Mouse (Mus musculus) lung, postnatal 0 days (tissue): ENCODE measurements around the gene Slc4a1. TPM values are rescaled to one million over a fixed set of nuclear protein-coding genes. Genes with fewer than 3 reads are reported as not detected.

ENCODE experiments used
- ATAC-seq: fragments of 200-750 bp; cut with Nextera tagmentation; 2 replicates; pipeline ENCODE4 v1.8.0; 2017; ENCODE audit warnings: moderate library complexity
- DNase-seq: peaks from one replicate; pipeline ENCODE4 v3.0.0-alpha.2; 2016; ENCODE audit warnings: low spot score
- H3K27ac ChIP-seq: fragments of 300-500 bp; sonication (generic); 2 replicates; pipeline ENCODE4 v1.5.1; 2014; ENCODE audit warnings: antibody characterized with exemption, mild to moderate bottlenecking, low read length, mixed read lengths
- H3K27me3 ChIP-seq: fragments of 300-500 bp; sonication (generic); replicated peaks from 2 replicates; pipeline ENCODE4 v1.6.1; 2014; ENCODE audit warnings: low read length, mixed read lengths; ENCODE audit not compliant: insufficient read depth
- H3K36me3 ChIP-seq: fragments of 300-500 bp; sonication (generic); 2 replicates; pipeline ENCODE4 v1.6.1; 2014; ENCODE audit warnings: low read length, mixed read lengths; ENCODE audit not compliant: insufficient read depth
- H3K4me1 ChIP-seq: fragments of 300-500 bp; sonication (generic); 2 replicates; pipeline ENCODE4 v1.6.1; 2014; ENCODE audit warnings: antibody characterized with exemption, low read depth, low read length, mixed read lengths; ENCODE audit not compliant: insufficient read depth
- H3K4me2 ChIP-seq: fragments of 300-500 bp; sonication (generic); replicated peaks from 2 replicates; pipeline ENCODE4 v1.6.1; 2014; ENCODE audit warnings: low read depth, mild to moderate bottlenecking, low read length, moderate library complexity, mixed read lengths
- H3K4me3 ChIP-seq: fragments of 300-500 bp; sonication (generic); 2 replicates; pipeline ENCODE4 v1.5.1; 2014; ENCODE audit warnings: low read depth, low read length
- H3K9ac ChIP-seq: fragments of 300-500 bp; sonication (generic); replicated peaks from 2 replicates; pipeline ENCODE4 v1.6.1; 2014; ENCODE audit warnings: low read depth, mild to moderate bottlenecking
- H3K9me3 ChIP-seq: fragments of 300-500 bp; sonication (generic); 2 replicates; pipeline ENCODE4 v1.6.1; 2016; ENCODE audit warnings: low read length, mixed read lengths
- CTCF ChIP-seq: IDR thresholded peaks from 2 replicates; pipeline ENCODE4 v1.5.1; 2016; ENCODE audit warnings: antibody characterized with exemption, mild to moderate bottlenecking
- EP300 ChIP-seq: IDR thresholded peaks from 2 replicates; pipeline ENCODE4 v1.6.1; 2016; ENCODE audit warnings: antibody characterized with exemption, mild to moderate bottlenecking, control low read depth
- WGBS: fragments of 180-500 bp; shearing (Covaris S2); extraction: QIAGEN DNeasy Blood & Tissue Kit; methylation state at CpG from one replicate; pipeline ENCODE4 v1.1.7; 2014; 5-methylcytosine and 5-hydroxymethylcytosine counted together
- polyA plus RNA-seq: library from polyadenylated mRNA; unstranded; fragments of >200 nt; fragmentation: Nextera tagmentation; extraction: Ambion mirVana; gene quantifications from 2 replicates; pipeline ENCODE4 v1.2.1, GENCODE M21; 2015

Gene Slc4a1
- polyA plus RNA-seq, 1 experiment from 2014 or later = 9.8 TPM

- Histone ChIP-seq H3K9me3 (no peaks in the 10 kb centered on the region), H3K36me3 (no peaks in the 10 kb centered on the region), H3K4me2 (no peak overlapping the region), H3K9ac (no peak overlapping the region), H3K4me3 (no peak overlapping the region), H3K27ac (no peak overlapping the region), H3K4me1 (no peaks in the 10 kb centered on the region), H3K27me3 (no peaks in the 10 kb centered on the region)
- ATAC-seq (no peak), DNase-seq (no peak)
- 66% methylated on average over 7 of the region's 7 CpGs for WGBS
- TF ChIP-seq CTCF (no peak), EP300 (no peak)
Observed at GRCm38 (mm10) chr11:102327839-102328238, 38.2 kb downstream of the Slc4a1 start.

- H3K4me2 ChIP-seq = no peak overlapping the region
- no peak overlapping the region for H3K9ac ChIP-seq
- H3K4me3 ChIP-seq = no peak overlapping the region
- no peaks in the 10 kb centered on the region for H3K4me1 ChIP-seq
- WGBS = 38% methylated on average over 5 of the region's 5 CpGs
- no peak for DNase-seq
- ATAC-seq = no peak
- TF ChIP-seq CTCF = no peak
- no peak for TF ChIP-seq EP300
- no peaks in the 10 kb centered on the region for H3K36me3 ChIP-seq
- no peaks in the 10 kb centered on the region for H3K9me3 ChIP-seq
- no peaks in the 10 kb centered on the region for H3K27me3 ChIP-seq
- H3K27ac ChIP-seq = no peak overlapping the region
Observed at GRCm38 (mm10) chr11:102327250-102327649, 38.8 kb downstream of the Slc4a1 start.

- DNase-seq = peak; percentile 46
Observed at GRCm38 (mm10) chr11:102323516-102323915, 42.5 kb downstream of the Slc4a1 start.

GRCm38 (mm10) chr11:102321931-102322330 lies 44.1 kb downstream of the Slc4a1 start:
- ATAC-seq = no peak
- no peak overlapping the region for H3K4me2 ChIP-seq

More at GRCm38 (mm10) chr11:102323516-102323915, 42.5 kb downstream of the Slc4a1 start:
- TF ChIP-seq EP300 = 0 out of 2 replicates have a peak, but pooled peaks have one; percentile 21
- no peak for TF ChIP-seq CTCF
- H3K4me3 ChIP-seq = no peak overlapping the region
- no peaks in the 10 kb centered on the region for H3K36me3 ChIP-seq
- H3K4me2 ChIP-seq = no peak overlapping the region
- no peak for ATAC-seq
- H3K9me3 ChIP-seq = no peaks in the 10 kb centered on the region
- H3K27me3 ChIP-seq = no peaks in the 10 kb centered on the region
- no peak overlapping the region for H3K27ac ChIP-seq
- H3K9ac ChIP-seq = no peak overlapping the region
- 58% methylated on average over 1 of the region's 1 CpGs for whole genome bisulfite sequencing
- H3K4me1 ChIP-seq = 0 out of 2 replicates have a peak, but pooled peaks cover 3% of the 10 kb centered on the region

GRCm38 (mm10) chr11:102320686-102321005 lies 45.4 kb downstream of the Slc4a1 start:
- peak; percentile 94 for DNase-seq

More at GRCm38 (mm10) chr11:102321931-102322330, 44.1 kb downstream of the Slc4a1 start:
- TF ChIP-seq EP300 = no peak
- TF ChIP-seq CTCF = no peak
- Histone ChIP-seq H3K4me3 (no peak overlapping the region), H3K27me3 (no peaks in the 10 kb centered on the region), H3K36me3 (no peaks in the 10 kb centered on the region), H3K9ac (no peak overlapping the region), H3K27ac (no peak overlapping the region), H3K9me3 (no peaks in the 10 kb centered on the region), H3K4me1 (0 out of 2 replicates have a peak, but pooled peaks cover 3% of the 10 kb centered on the region)
- 75% methylated on average over 6 of the region's 6 CpGs for WGBS
- no peak for DNase-seq

GRCm38 (mm10) chr11:102319941-102320685 lies 45.9 kb downstream of the Slc4a1 start:
- Histone ChIP-seq H3K4me2 (peak overlapping the region; percentile 69), H3K9me3 (no peaks in the 10 kb centered on the region), H3K4me1 (peaks cover 3% of the 10 kb centered on the region; the same call in 1 of the 2 replicates), H3K4me3 (peak overlapping the region; percentile 99), H3K27ac (peak overlapping the region; percentile 99), H3K9ac (peak overlapping the region; percentile 98), H3K36me3 (no peaks in the 10 kb centered on the region), H3K27me3 (no peaks in the 10 kb centered on the region)
- WGBS = 1% methylated on average over 38 of the region's 38 CpGs
- TF ChIP-seq CTCF = no peak
- TF ChIP-seq EP300 = no peak
- DNase-seq = peak; percentile 94
- ATAC-seq = peak; percentile 9; the same call in 1 of the 2 replicates

More at GRCm38 (mm10) chr11:102320686-102321005, 45.4 kb downstream of the Slc4a1 start:
- Histone ChIP-seq H3K4me1 (peaks cover 3% of the 10 kb centered on the region; the same call in 1 of the 2 replicates), H3K27me3 (no peaks in the 10 kb centered on the region), H3K4me2 (peak overlapping the region; percentile 69), H3K9me3 (no peaks in the 10 kb centered on the region), H3K36me3 (no peaks in the 10 kb centered on the region), H3K9ac (peak overlapping the region; percentile 98; the same call in 1 of the 2 replicates), H3K27ac (peak overlapping the region; percentile 99), H3K4me3 (peak overlapping the region; percentile 99)
- WGBS = 12% methylated on average over 10 of the region's 10 CpGs
- peak; percentile 14 for ATAC-seq
- TF ChIP-seq CTCF = peak; percentile 48
- TF ChIP-seq EP300 = no peak
